Mouse (Mus musculus): Measurements from ENCODE around the gene Lef1. TPM values are rescaled to one million over a fixed set of nuclear protein-coding genes. Genes with fewer than 3 reads are reported as not detected.

Gene Lef1
- polyA plus RNA-seq, 1 experiment = 7.6 TPM

GRCm38 (mm10) chr3:131247447-131247846 is 137.2 kb downstream of the Lef1 start:
- Histone ChIP-seq H3K4me3 (replicated peaks; ENCODE audit: extremely low read depth, low read depth, low read length) (no peak overlapping the region), H3K4me1 (ENCODE audit: control insufficient read depth, insufficient read depth, low read length) (peaks cover 5% of the 10 kb centered on the region; the same call in 1 of the 2 replicates)
- TF ChIP-seq CTCF (IDR thresholded peaks at IDR 0.05; ENCODE audit: insufficient read depth, low read length) = no peak
- 76% methylated on average over 6 of the region's 6 CpGs for WGBS
- no peak for DNase-seq

DNA sequence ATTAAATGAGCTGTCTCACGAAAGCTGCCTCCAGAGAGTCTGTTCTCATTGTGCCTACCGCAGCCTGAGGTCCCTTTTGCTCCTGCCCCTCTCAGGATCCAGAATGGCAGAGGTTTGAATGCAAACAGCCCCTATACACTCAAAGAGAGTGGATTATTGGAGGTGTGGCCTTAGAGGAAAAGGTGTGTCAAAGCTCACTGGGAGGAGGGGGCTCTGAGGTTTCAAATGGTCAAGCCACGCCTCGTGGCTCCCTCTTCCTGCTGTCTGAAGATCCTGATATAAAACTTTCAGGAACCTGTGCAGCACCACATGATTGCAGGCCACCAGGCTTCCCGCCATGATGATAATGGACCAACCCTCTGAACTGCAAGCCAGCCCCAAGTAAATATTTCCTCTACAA is 137.6 kb downstream of the Lef1 start:
- no peak for DNase-seq
- TF ChIP-seq CTCF (IDR thresholded peaks at IDR 0.05; ENCODE audit: insufficient read depth, low read length) = no peak
- TF ChIP-seq POLR2A (IDR thresholded peaks at IDR 0.05; ENCODE audit: borderline replicate concordance, extremely low read depth, low read depth, low read length) = no peak
- WGBS = 90% methylated on average over 5 of the region's 5 CpGs
- no peak overlapping the region for H3K4me3 ChIP-seq (replicated peaks; ENCODE audit: extremely low read depth, low read depth, low read length)
- H3K4me1 ChIP-seq (ENCODE audit: control insufficient read depth, insufficient read depth, low read length) = peaks cover 5% of the 10 kb centered on the region; the same call in 1 of the 2 replicates

DNA sequence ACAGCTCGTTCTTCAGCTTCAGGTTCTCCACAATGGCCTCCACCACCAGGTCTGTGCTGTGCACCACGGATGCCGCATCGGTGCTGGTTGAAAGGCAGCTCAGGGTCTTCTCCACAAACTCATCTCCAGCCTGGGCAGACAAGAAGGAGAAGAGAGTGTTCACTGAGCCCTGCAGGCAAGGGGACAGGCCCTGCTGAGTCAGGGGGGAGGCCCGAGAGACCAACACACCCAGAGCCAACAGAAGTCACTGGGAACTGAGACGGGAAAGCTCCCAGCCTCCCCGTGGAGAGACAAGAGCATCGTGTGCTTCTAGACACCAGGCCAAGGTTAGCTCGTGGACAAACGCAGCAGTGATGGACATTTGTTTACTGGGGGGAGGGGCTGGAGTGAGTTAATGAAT is 138.2 kb downstream of the Lef1 start:
- no peak for DNase-seq
- WGBS = 74% methylated on average over 10 of the region's 10 CpGs
- no peak overlapping the region for H3K4me3 ChIP-seq (replicated peaks; ENCODE audit: extremely low read depth, low read depth, low read length)
- TF ChIP-seq POLR2A (IDR thresholded peaks at IDR 0.05; ENCODE audit: borderline replicate concordance, extremely low read depth, low read depth, low read length) (no peak), CTCF (IDR thresholded peaks at IDR 0.05; ENCODE audit: insufficient read depth, low read length) (no peak)
- H3K4me1 ChIP-seq (ENCODE audit: control insufficient read depth, insufficient read depth, low read length) = peaks cover 5% of the 10 kb centered on the region; the same call in 1 of the 2 replicates

GRCm38 (mm10) chr3:131250283-131250682 is 140.0 kb downstream of the Lef1 start:
- DNase-seq = no peak
- TF ChIP-seq CTCF (IDR thresholded peaks at IDR 0.05; ENCODE audit: insufficient read depth, low read length) (no peak), POLR2A (IDR thresholded peaks at IDR 0.05; ENCODE audit: borderline replicate concordance, extremely low read depth, low read depth, low read length) (no peak)

GRCm38 (mm10) chr3:131250978-131251377 is 140.7 kb downstream of the Lef1 start:
- TF ChIP-seq POLR2A (IDR thresholded peaks at IDR 0.05; ENCODE audit: borderline replicate concordance, extremely low read depth, low read depth, low read length) (no peak), CTCF (IDR thresholded peaks at IDR 0.05; ENCODE audit: insufficient read depth, low read length) (no peak)
- no peak for DNase-seq
- 84% methylated on average over 13 of the region's 13 CpGs for WGBS
- Histone ChIP-seq H3K4me3 (replicated peaks; ENCODE audit: extremely low read depth, low read depth, low read length) (no peak overlapping the region), H3K4me1 (ENCODE audit: control insufficient read depth, insufficient read depth, low read length) (peaks cover 5% of the 10 kb centered on the region; the same call in 1 of the 2 replicates)

More at GRCm38 (mm10) chr3:131250283-131250682, 140.0 kb downstream of the Lef1 start:
- Histone ChIP-seq H3K4me1 (ENCODE audit: control insufficient read depth, insufficient read depth, low read length) (peaks cover 5% of the 10 kb centered on the region; the same call in 1 of the 2 replicates), H3K4me3 (replicated peaks; ENCODE audit: extremely low read depth, low read depth, low read length) (no peak overlapping the region)
- WGBS = 61% methylated on average over 2 of the region's 2 CpGs

- TF ChIP-seq CTCF (IDR thresholded peaks at IDR 0.05; ENCODE audit: insufficient read depth, low read length) (no peak), POLR2A (IDR thresholded peaks at IDR 0.05; ENCODE audit: borderline replicate concordance, extremely low read depth, low read depth, low read length) (no peak)
- Histone ChIP-seq H3K4me1 (ENCODE audit: control insufficient read depth, insufficient read depth, low read length) (peaks cover 3% of the 10 kb centered on the region; the same call in 1 of the 2 replicates), H3K4me3 (replicated peaks; ENCODE audit: extremely low read depth, low read depth, low read length) (no peak overlapping the region)
- WGBS = 81% methylated on average over 7 of the region's 7 CpGs
- no peak for DNase-seq
These were observed 141.3 kb downstream of the Lef1 start for GRCm38 (mm10) chr3:131251601-131252000.

DNA sequence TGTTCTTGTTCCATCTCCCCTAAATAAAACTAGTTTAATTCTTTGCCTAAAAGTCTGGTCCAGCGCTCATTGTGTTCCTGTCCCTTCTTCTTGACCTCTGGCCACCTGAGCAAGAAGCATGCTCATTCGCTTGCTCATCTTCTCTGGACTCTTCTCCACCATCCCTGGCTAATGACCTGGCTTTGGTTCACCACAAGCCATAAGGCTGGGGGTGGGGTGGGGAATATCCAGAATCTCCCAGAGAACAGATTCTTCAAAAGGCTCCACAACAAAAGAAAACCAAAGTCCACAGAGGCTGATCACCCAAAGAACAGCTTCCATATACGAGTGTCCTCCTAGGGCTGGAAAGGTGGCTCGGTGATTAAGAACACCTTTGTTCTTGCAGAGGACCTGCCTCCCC is 144.7 kb downstream of the Lef1 start:
- Histone ChIP-seq H3K4me3 (replicated peaks; ENCODE audit: extremely low read depth, low read depth, low read length) (no peak overlapping the region), H3K4me1 (ENCODE audit: control insufficient read depth, insufficient read depth, low read length) (peaks cover 3% of the 10 kb centered on the region; the same call in 1 of the 2 replicates)
- no peak for DNase-seq
- no peak for TF ChIP-seq POLR2A (IDR thresholded peaks at IDR 0.05; ENCODE audit: borderline replicate concordance, extremely low read depth, low read depth, low read length)
- TF ChIP-seq CTCF (IDR thresholded peaks at IDR 0.05; ENCODE audit: insufficient read depth, low read length) = no peak
- WGBS = 96% methylated on average over 4 of the region's 4 CpGs

- H3K4me1 ChIP-seq (ENCODE audit: control insufficient read depth, insufficient read depth, low read length) = peaks cover 3% of the 10 kb centered on the region; the same call in 1 of the 2 replicates
- no peak overlapping the region for H3K4me3 ChIP-seq (replicated peaks; ENCODE audit: extremely low read depth, low read depth, low read length)
- WGBS = 95% methylated on average over 3 of the region's 3 CpGs
- no peak for DNase-seq
- no peak for TF ChIP-seq POLR2A (IDR thresholded peaks at IDR 0.05; ENCODE audit: borderline replicate concordance, extremely low read depth, low read depth, low read length)
- TF ChIP-seq CTCF (IDR thresholded peaks at IDR 0.05; ENCODE audit: insufficient read depth, low read length) = no peak
These were observed 145.2 kb downstream of the Lef1 start for GRCm38 (mm10) chr3:131255399-131255981.

GRCm38 (mm10) chr3:131258921-131259320 is 148.7 kb downstream of the Lef1 start:
- Histone ChIP-seq H3K4me1 (ENCODE audit: control insufficient read depth, insufficient read depth, low read length) (no peaks in the 10 kb centered on the region), H3K4me3 (replicated peaks; ENCODE audit: extremely low read depth, low read depth, low read length) (no peak overlapping the region)
- no peak for TF ChIP-seq POLR2A (IDR thresholded peaks at IDR 0.05; ENCODE audit: borderline replicate concordance, extremely low read depth, low read depth, low read length)
- TF ChIP-seq CTCF (IDR thresholded peaks at IDR 0.05; ENCODE audit: insufficient read depth, low read length) = no peak
- 78% methylated on average over 3 of the region's 3 CpGs for WGBS
- DNase-seq = no peak

- 74% methylated on average over 9 of the region's 9 CpGs for WGBS
- no peak for DNase-seq
- no peak overlapping the region for H3K4me3 ChIP-seq (replicated peaks; ENCODE audit: extremely low read depth, low read depth, low read length)
- TF ChIP-seq CTCF (IDR thresholded peaks at IDR 0.05; ENCODE audit: insufficient read depth, low read length) (no peak), POLR2A (IDR thresholded peaks at IDR 0.05; ENCODE audit: borderline replicate concordance, extremely low read depth, low read depth, low read length) (no peak)
- no peaks in the 10 kb centered on the region for H3K4me1 ChIP-seq (ENCODE audit: control insufficient read depth, insufficient read depth, low read length)
These were observed 149.2 kb downstream of the Lef1 start for GRCm38 (mm10) chr3:131259392-131259965.
